Mouse (Mus musculus): ENCODE measurements around the gene Trpt1.

DNA sequence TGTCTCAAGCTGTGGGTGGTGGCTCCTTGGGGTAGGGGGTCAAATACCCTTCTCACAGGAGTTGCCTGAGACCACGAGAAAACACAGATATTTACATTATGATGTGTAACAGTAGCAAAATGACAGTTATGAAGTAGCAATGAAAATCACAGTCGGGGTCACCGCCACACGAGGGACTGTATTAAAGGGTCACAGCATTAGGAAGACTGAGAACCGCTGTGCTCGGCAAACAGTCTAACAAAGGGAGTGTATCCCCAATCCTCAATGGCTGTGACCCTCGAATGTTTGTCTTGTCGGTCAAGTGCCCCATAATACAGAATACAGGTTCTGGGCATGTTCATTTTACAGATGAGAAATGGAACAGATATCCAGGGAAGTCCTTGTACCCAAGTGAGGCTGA is 1.9 kb upstream of the Trpt1 start:
- TF ChIP-seq CTCF (IDR thresholded peaks at IDR 0.05; ENCODE audit: control insufficient read depth, insufficient read depth, insufficient read length) (no peak), MYOD1 (IDR thresholded peaks at IDR 0.05; ENCODE audit: control insufficient read depth, insufficient read length, low read depth) (no peak), FOSL1 (IDR thresholded peaks at IDR 0.05; ENCODE audit: insufficient read depth, low read length, poor library complexity, severe bottlenecking) (no peak), CEBPB (IDR thresholded peaks at IDR 0.05; ENCODE audit: low read depth) (no peak)
